Mouse (Mus musculus) stomach, postnatal 0 days (tissue): ENCODE data around the gene Mybpc2. TPM values are rescaled to one million over a fixed set of nuclear protein-coding genes. Genes with fewer than 3 reads are reported as not detected.

Experiments used
- ATAC-seq: fragments of 200-750 bp; cut with Nextera tagmentation; 2 replicates; pipeline ENCODE4 v1.8.0; 2017; ENCODE audit not compliant: low FRiP score, low TSS enrichment
- DNase-seq: peaks from one replicate; pipeline ENCODE4 v3.0.0-alpha.2; 2016; ENCODE audit warnings: low spot score
- H3K27ac ChIP-seq: fragments of 300-500 bp; sonication (generic); replicated peaks from 2 replicates; pipeline ENCODE4 v1.5.1; 2014; ENCODE audit warnings: mild to moderate bottlenecking, control low read depth
- H3K27me3 ChIP-seq: fragments of 300-500 bp; sonication (generic); 2 replicates; pipeline ENCODE4 v1.6.1; 2014; ENCODE audit warnings: low read length; ENCODE audit not compliant: control insufficient read depth, insufficient read depth
- H3K36me3 ChIP-seq: fragments of 300-500 bp; sonication (generic); 2 replicates; pipeline ENCODE4 v1.6.1; 2014; ENCODE audit warnings: low read length, mixed read lengths; ENCODE audit not compliant: control insufficient read depth, insufficient read depth
- H3K4me1 ChIP-seq: fragments of 300-500 bp; sonication (generic); replicated peaks from 2 replicates; pipeline ENCODE4 v1.6.1; 2014; ENCODE audit warnings: antibody characterized with exemption; ENCODE audit not compliant: control insufficient read depth, insufficient read depth
- H3K4me2 ChIP-seq: fragments of 300-500 bp; sonication (generic); replicated peaks from 2 replicates; pipeline ENCODE4 v1.6.1; 2014; ENCODE audit warnings: low read depth, mild to moderate bottlenecking, control low read depth, moderate library complexity
- H3K4me3 ChIP-seq: fragments of 300-500 bp; sonication (generic); 2 replicates; pipeline ENCODE4 v1.5.1; 2014; ENCODE audit warnings: low read depth, low read length, control low read depth
- H3K9ac ChIP-seq: fragments of 300-500 bp; sonication (generic); 2 replicates; pipeline ENCODE4 v1.6.1; 2014; ENCODE audit warnings: mild to moderate bottlenecking, low read length, control low read depth, mixed read lengths
- H3K9me3 ChIP-seq: fragments of 300-500 bp; sonication (generic); 2 replicates; pipeline ENCODE4 v1.6.1; 2016; ENCODE audit warnings: low read length; ENCODE audit not compliant: control insufficient read depth
- CTCF ChIP-seq: IDR thresholded peaks from 2 replicates; pipeline ENCODE4 v1.5.1; 2016; ENCODE audit warnings: antibody characterized with exemption, low read depth, mild to moderate bottlenecking, moderate library complexity
- EP300 ChIP-seq: optimal IDR thresholded peaks from 2 replicates; pipeline ENCODE3; 2016; ENCODE audit warnings: antibody characterized with exemption
- WGBS: fragments of 180-500 bp; shearing (Covaris S2); extraction: QIAGEN DNeasy Blood & Tissue Kit; methylation state at CpG from one replicate; pipeline ENCODE4 v1.1.7; 2014; 5-methylcytosine and 5-hydroxymethylcytosine counted together
- polyA plus RNA-seq: library from polyadenylated mRNA; unstranded; fragments of >200 nt; fragmentation: Nextera tagmentation; extraction: Ambion mirVana; gene quantifications from 2 replicates; pipeline ENCODE4 v1.2.1, GENCODE M21; 2015

Gene Mybpc2
- polyA plus RNA-seq, 1 experiment from 2014 or later = 0.32 TPM

DNA sequence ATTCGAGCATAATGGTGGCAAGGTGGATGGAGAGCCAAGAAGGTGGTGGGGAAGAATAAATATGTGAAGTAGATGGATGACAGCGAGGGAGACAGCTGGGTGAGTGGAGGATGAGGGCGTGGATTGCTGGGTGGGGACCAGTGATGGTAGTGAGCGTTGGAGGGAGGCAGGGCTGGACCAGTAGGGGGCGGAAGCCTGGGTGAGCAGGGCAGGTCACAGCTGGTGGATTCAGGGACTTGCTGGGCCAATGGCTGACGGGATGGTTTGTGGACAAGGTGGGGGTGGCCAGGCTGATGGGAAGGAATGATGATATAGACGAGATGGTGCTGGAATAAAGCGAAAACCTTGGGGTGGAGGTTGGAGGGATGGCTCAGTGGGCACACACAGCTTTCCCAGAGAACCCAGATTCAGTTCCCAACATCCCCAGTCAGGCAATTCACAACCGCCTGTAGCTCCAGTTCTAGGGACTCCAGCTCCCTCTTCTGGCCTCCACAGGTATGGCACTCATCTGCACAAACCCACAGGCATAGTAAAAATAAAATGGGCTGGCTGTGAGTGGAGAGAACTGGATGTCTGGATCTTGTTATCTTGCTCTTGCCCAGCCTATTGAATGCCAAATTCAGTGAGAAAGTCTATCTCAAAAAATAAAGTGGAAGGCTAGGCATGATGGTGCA lies 5.1 kb downstream of the Mybpc2 start:
- H3K4me1 ChIP-seq = no peaks in the 10 kb centered on the region
- ATAC-seq (no peak), DNase-seq (no peak)
- H3K9me3 ChIP-seq = no peaks in the 10 kb centered on the region
- H3K36me3 ChIP-seq = no peaks in the 10 kb centered on the region
- no peak overlapping the region for H3K9ac ChIP-seq
- TF ChIP-seq EP300 (no peak), CTCF (peak; percentile 33)
- H3K4me2 ChIP-seq = no peak overlapping the region
- 61% methylated on average over 9 of the region's 9 CpGs for WGBS
- no peaks in the 10 kb centered on the region for H3K27me3 ChIP-seq
- H3K4me3 ChIP-seq = no peak overlapping the region
- H3K27ac ChIP-seq = no peak overlapping the region

DNA sequence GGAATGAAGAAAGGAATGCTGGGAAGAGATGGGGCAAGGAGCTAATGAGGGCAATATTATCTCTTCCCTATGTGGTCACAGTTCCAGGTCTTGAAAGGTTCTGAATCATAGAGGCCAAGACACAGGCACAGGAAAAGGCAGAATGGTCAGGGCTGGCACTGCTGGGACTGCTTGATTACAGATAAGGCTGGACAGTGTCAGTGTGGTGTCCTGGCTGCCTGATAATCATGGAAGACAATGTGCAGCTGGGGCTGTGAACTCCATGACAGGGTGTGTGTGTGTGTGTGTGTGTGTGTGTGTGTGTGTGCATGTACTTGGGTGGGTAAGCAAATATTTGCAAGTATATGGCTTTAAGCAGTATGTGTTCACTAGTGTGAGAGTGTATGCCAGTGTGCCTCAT lies 17.0 kb downstream of the Mybpc2 start:
- Histone ChIP-seq H3K4me1 (no peaks in the 10 kb centered on the region), H3K9ac (no peak overlapping the region), H3K27me3 (no peaks in the 10 kb centered on the region), H3K4me2 (no peak overlapping the region), H3K9me3 (no peaks in the 10 kb centered on the region), H3K4me3 (no peak overlapping the region), H3K36me3 (no peaks in the 10 kb centered on the region), H3K27ac (no peak overlapping the region)
- DNase-seq = no peak
- TF ChIP-seq CTCF = no peak
- no peak for TF ChIP-seq EP300
- ATAC-seq = no peak

DNA sequence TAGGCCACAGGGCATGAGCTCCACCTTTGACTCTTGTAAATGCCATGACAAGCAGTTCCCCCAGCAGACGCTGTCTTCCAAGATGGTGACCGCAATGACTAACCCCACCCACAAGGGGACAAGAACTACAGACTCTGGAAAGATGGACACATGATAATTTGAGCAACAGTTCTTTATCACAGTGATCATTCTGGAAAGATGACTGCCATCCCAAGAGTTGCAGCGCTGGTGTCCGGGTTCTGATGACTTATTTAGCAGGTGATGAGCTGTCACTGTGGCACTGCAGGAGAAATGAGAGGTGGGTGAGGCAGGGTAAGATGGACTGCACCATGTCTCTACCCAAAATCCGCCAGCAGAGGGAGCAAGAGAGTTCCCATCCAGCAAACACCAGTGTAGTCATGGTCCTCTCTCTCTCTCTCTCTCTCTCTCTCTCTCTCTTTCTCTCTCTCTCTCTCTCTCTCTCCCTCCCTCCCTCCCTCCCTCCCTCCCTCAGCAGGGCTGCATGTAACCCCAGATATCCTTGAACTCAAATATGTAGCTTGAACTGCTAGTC lies 22.8 kb downstream of the Mybpc2 start:
- Histone ChIP-seq H3K9ac (no peak overlapping the region), H3K4me2 (no peak overlapping the region), H3K36me3 (no peaks in the 10 kb centered on the region), H3K4me3 (no peak overlapping the region), H3K27ac (no peak overlapping the region), H3K4me1 (no peaks in the 10 kb centered on the region), H3K9me3 (no peaks in the 10 kb centered on the region), H3K27me3 (no peaks in the 10 kb centered on the region)
- DNase-seq (peak; percentile 75), ATAC-seq (no peak; the same call in 1 of the 2 replicates)
- TF ChIP-seq EP300 (no peak), CTCF (peak; percentile 82)
- WGBS = 34% methylated on average over 5 of the region's 5 CpGs

DNA sequence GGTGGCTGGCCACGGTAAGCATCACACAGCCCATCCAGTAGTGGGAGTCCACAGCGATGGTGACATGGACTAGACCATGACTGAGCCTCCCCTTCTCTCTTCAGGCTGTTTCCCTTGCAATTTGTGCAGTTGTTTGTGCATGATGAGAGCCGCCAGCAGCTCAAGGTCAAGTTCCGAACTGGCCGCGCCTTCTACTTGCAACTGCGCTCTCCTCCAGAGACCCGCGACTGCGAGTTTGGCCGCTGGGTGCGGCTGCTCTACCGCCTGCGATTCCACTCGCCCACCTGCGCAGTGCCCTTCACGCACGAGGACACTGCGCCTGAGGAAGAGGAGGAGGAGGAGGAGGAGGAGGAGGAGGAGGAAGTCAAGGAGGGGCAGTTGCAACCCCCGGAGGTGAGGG lies 24.4 kb downstream of the Mybpc2 start:
- WGBS = 48% methylated on average over 20 of the region's 20 CpGs
- Histone ChIP-seq H3K4me1 (peaks cover 5% of the 10 kb centered on the region), H3K4me2 (no peak overlapping the region), H3K27me3 (no peaks in the 10 kb centered on the region), H3K9me3 (no peaks in the 10 kb centered on the region), H3K4me3 (no peak overlapping the region), H3K9ac (no peak overlapping the region), H3K36me3 (no peaks in the 10 kb centered on the region), H3K27ac (no peak overlapping the region)
- DNase-seq = no peak
- ATAC-seq = no peak
- TF ChIP-seq CTCF (no peak), EP300 (no peak)

DNA sequence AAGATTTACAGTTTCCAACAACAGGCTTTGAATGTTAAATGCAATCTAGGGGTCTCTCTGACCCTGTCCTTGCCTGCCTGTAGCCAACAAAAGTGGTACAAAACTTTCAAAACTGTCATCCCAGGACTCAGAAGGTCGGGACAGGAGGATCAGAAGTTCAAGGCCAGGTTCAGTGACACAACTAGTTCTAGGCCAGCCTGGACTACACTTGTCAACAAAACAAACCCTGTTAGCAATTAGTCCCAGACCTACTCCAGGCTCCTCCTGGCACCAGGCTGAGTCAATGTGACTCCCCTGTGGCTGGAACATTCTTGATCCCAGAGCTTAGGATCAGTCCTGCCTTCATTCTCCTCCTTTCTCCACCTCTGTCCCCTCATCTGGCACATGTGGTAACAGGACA lies 25.5 kb downstream of the Mybpc2 start:
- peaks cover 5% of the 10 kb centered on the region for H3K4me1 ChIP-seq
- H3K9me3 ChIP-seq = no peaks in the 10 kb centered on the region
- 67% methylated on average over 1 of the region's 1 CpGs for WGBS
- TF ChIP-seq CTCF (no peak), EP300 (no peak)
- ATAC-seq (no peak), DNase-seq (no peak)
- H3K27me3 ChIP-seq = no peaks in the 10 kb centered on the region
- no peak overlapping the region for H3K9ac ChIP-seq
- H3K4me3 ChIP-seq = no peak overlapping the region
- no peak overlapping the region for H3K4me2 ChIP-seq
- H3K27ac ChIP-seq = no peak overlapping the region
- H3K36me3 ChIP-seq = no peaks in the 10 kb centered on the region

DNA sequence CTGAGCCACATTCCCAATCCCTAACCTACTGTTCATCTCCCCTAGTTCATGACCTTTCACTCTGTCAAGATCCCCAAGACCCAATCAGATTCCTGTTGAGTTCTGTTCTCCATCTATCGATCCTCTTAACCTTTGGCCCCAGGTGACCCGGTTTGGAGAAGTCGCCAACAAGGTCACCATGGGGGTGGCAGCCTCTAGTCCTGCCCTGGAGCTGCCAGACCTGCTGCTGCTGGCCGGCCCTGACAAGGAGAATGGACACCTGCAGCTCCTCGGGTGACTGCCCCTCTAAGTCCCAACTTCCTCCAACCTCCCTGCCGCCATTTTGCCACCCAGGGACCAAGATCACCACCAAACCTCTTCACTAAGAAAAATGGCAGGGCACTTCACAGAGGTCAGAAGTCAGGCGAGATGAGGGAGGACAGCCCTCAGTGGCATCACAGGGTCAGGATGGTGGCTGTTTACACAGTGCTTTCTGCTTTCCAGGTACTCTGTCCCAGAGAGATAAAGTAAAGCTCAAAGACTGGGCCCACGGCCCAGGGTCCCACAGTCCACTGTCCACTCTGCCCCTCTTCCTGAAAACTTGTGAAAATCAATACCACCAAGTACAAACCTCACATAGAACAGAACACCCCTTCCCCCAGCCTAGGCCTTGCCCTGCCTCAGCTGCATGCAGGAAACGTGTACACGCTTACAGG lies 26.9 kb downstream of the Mybpc2 start:
- H3K9me3 ChIP-seq = no peaks in the 10 kb centered on the region
- peaks cover 5% of the 10 kb centered on the region for H3K4me1 ChIP-seq
- H3K27ac ChIP-seq = no peak overlapping the region
- H3K27me3 ChIP-seq = no peaks in the 10 kb centered on the region
- H3K4me2 ChIP-seq = peak overlapping the region; percentile 86; the same call in 1 of the 2 replicates
- H3K9ac ChIP-seq = no peak overlapping the region
- no peak overlapping the region for H3K4me3 ChIP-seq
- H3K36me3 ChIP-seq = peaks cover 3% of the 10 kb centered on the region; the same call in 1 of the 2 replicates
- ATAC-seq (no peak), DNase-seq (no peak)
- TF ChIP-seq CTCF (no peak), EP300 (no peak)
- 82% methylated on average over 10 of the region's 10 CpGs for WGBS
